Comparison of ENCODE assay signal across 15 mouse cellular contexts in the genomic region with DNA sequence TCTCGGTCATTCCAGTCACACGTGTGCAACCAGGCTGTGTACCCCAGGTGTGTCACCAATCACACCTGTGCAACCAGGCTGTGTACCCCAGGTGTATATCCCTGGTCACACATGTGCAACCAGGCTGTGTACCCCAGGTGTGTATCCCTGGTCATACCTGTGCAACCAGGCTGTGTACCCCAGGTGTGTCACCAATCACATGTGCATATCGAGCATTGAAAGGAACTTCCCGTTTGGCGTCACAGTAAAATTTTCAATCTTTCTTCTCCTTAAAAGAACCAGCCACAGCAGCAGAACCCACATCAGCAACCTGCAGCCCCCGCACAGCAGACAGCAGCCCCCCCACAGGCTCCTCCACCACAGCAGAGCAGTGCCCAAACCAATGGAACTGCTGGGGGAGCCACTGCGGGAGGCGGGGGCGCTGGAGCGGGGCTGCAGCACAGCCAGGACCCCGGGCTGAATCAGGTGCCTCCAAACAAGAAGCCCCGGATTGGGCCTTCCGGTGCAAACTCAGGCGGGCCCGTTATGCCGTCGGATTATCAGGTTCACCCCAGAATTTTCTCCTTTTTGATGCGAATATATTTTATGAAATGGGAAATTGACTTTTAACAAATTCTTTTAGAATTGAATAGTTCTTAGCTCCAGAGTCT.
DNase-seq lines count a peak whose midpoint lies in the region; ATAC-seq lines count a peak whose summit lies in the region.
"Had no signal": no experiment of that assay in that cellular context is flagged by ENCODE, and none has a peak within 500 bp of the region (broad histone marks: within the 10 kb centered on the region; RNA-seq: fewer than 3 reads in every experiment).

No protein-coding gene starts in this region.

- peaks cover 52% of the 10 kb centered on the region for H3K36me3 ChIP-seq in kidney, embryonic 15.5 days
- H3K36me3 ChIP-seq in liver, embryonic 16.5 days (ENCODE audit: control insufficient read depth, insufficient read depth) = no peaks in the 10 kb centered on the region

- H3K4me3 ChIP-seq in kidney, embryonic 15.5 days (replicated peaks) = no peak overlapping the region
- no peak overlapping the region for H3K4me3 ChIP-seq in liver, embryonic 16.5 days (ENCODE audit: low read depth, low read length)
- H3K4me3 ChIP-seq: forebrain, embryonic 15.5 days; hindbrain, embryonic 13.5 days; limb, embryonic 10.5 days had no signal

- H3K9ac ChIP-seq in kidney, embryonic 15.5 days = no peak overlapping the region
- H3K9ac ChIP-seq in liver, embryonic 16.5 days (ENCODE audit: low read depth, low read length) = no peak overlapping the region
- H3K9ac ChIP-seq: forebrain, embryonic 15.5 days; hindbrain, embryonic 13.5 days had no signal

- 96% methylated on average over 18 of the region's 18 CpGs for WGBS in kidney, embryonic 15.5 days
- WGBS in liver, embryonic 16.5 days (ENCODE audit: insufficient replicate concordance) = 82% methylated on average over 18 of the region's 18 CpGs

- H3K27me3 ChIP-seq in kidney, embryonic 15.5 days = no peaks in the 10 kb centered on the region
- H3K27me3 ChIP-seq in liver, embryonic 16.5 days (ENCODE audit: control insufficient read depth, insufficient read depth, low read depth, low read length) = no peaks in the 10 kb centered on the region
- H3K27me3 ChIP-seq: forebrain, embryonic 15.5 days; hindbrain, embryonic 13.5 days had no signal

- H3K27ac ChIP-seq in kidney, embryonic 15.5 days = 0 out of 2 replicates have a peak overlapping the region, but pooled peaks have one; percentile 19
- peak overlapping the region; percentile 68; the same call in 1 of the 2 replicates for H3K27ac ChIP-seq in liver, embryonic 16.5 days (ENCODE audit: low read length)
- H3K27ac ChIP-seq: forebrain, embryonic 15.5 days; hindbrain, embryonic 13.5 days; limb, embryonic 10.5 days had no signal

- no peaks in the 10 kb centered on the region for H3K9me3 ChIP-seq in kidney, embryonic 15.5 days (replicated peaks)
- no peaks in the 10 kb centered on the region for H3K9me3 ChIP-seq in liver, embryonic 16.5 days (replicated peaks; ENCODE audit: control insufficient read depth, low read length)
- H3K9me3 ChIP-seq: forebrain, embryonic 15.5 days; hindbrain, embryonic 13.5 days; limb, embryonic 10.5 days had no signal

- DNase-seq in kidney, postnatal 14 days = no peak
- DNase-seq in thymus, postnatal 4 days = peak; percentile 28
- DNase-seq in thymus, postnatal 25 days = no peak
- DNase-seq in adrenal gland, adult (ENCODE audit: inconsistent age in 2 of 2, low spot score in 1 of 2) = no peak
- DNase-seq: adrenal gland, postnatal 14 days; cerebellum, adult 18-20 months; gastrocnemius, postnatal 10 days; retina, postnatal 1 day had no signal

- no peaks in the 10 kb centered on the region for H3K4me1 ChIP-seq in kidney, embryonic 15.5 days
- no peaks in the 10 kb centered on the region; the same call in 1 of the 2 replicates for H3K4me1 ChIP-seq in liver, embryonic 16.5 days (ENCODE audit: control insufficient read depth, low read depth, low read length)
- H3K4me1 ChIP-seq: forebrain, embryonic 15.5 days; hindbrain, embryonic 13.5 days; limb, embryonic 10.5 days had no signal

- no peak for ATAC-seq in kidney, embryonic 15.5 days (replicated peaks; ENCODE audit: low FRiP score)
- no peak for ATAC-seq in liver, embryonic 16.5 days (ENCODE audit: low read depth)
- ATAC-seq in inflammation-experienced regulatory T-cells, adult 6 months = no peak
- ATAC-seq: forebrain, embryonic 15.5 days; midbrain, embryonic 16.5 days had no signal

- H3K4me2 ChIP-seq in kidney, embryonic 15.5 days = no peak overlapping the region
- H3K4me2 ChIP-seq in liver, embryonic 16.5 days (ENCODE audit: low read depth, low read length) = no peak overlapping the region
- H3K4me2 ChIP-seq: forebrain, embryonic 15.5 days; hindbrain, embryonic 13.5 days had no signal
